Mouse (Mus musculus) left cerebral cortex, postnatal 25 days (tissue): ENCODE measurements around the gene Mmd2. TPM values are rescaled to one million over a fixed set of nuclear protein-coding genes. Genes with fewer than 3 reads are reported as not detected.

Experiments
- total RNA-seq, 2 experiments: library from RNA; stranded (reverse); gene quantifications; 2 replicates each; pipeline ENCODE4 v1.2.3; 2021

Mmd2 gene
- total RNA-seq, 2 experiments from 2014 or later: 110 to 118 TPM

Other genes starting within 250 kb of the Mmd2 start
- gene Foxk1, start 207.3 kb downstream of the Mmd2 start, total RNA-seq: 10 to 100 TPM; 38.7 to 40.5 TPM
- gene Ap5z1, start 144.9 kb downstream of the Mmd2 start, total RNA-seq: 10 to 100 TPM; 19.0 TPM
- 1 to 10 TPM in 1 of 2 experiments, under 1 TPM in 1; 0.69 to 1.0 TPM for gene Papolb, start 78.7 kb downstream of the Mmd2 start, total RNA-seq
- gene Radil, start 57.7 kb downstream of the Mmd2 start, total RNA-seq: 10 to 100 TPM; 18.1 to 21.0 TPM
- 10 to 100 TPM; 96.8 to 99.9 TPM for gene Wipi2, start 18.9 kb upstream of the Mmd2 start, total RNA-seq
- gene Slc29a4, start 83.7 kb upstream of the Mmd2 start, total RNA-seq: 10 to 100 TPM; 19.4 to 20.6 TPM
- gene Tnrc18, start 208.9 kb upstream of the Mmd2 start, total RNA-seq: 100 to 1,000 TPM; 114 to 125 TPM